Mouse (Mus musculus) thymus, postnatal 4 days (tissue): ENCODE results near the gene Gm44511.
A peak's percentile ranks its signal among the peaks of the same experiment; 100 is the strongest.
"Not testable (repeated sequence)": the region's sequence is repeated elsewhere in the genome, so short reads cannot be mapped to it uniquely, and the experiment has no call there.

ENCODE experiments used
- DNase-seq: peaks from one replicate; pipeline ENCODE4 v3.0.0; 2021

Gene Gm44511

GRCm38 (mm10) chr6:128760416-128761143 is 65.5 kb downstream of the Gm44511 start:
- peak; percentile 86 for DNase-seq

- peak; percentile 94 for DNase-seq
Observed at GRCm38 (mm10) chr6:128760016-128760415, 66.1 kb downstream of the Gm44511 start.

- no peak for DNase-seq
Observed at GRCm38 (mm10) chr6:128759221-128759950, 66.7 kb downstream of the Gm44511 start.

GRCm38 (mm10) chr6:128755402-128755763 is 70.7 kb downstream of the Gm44511 start:
- DNase-seq: not testable (repeated sequence)

- not testable (repeated sequence) for DNase-seq
Observed at GRCm38 (mm10) chr6:128754748-128755401, 71.2 kb downstream of the Gm44511 start.

GRCm38 (mm10) chr6:128754265-128754664 is 71.8 kb downstream of the Gm44511 start:
- not testable (repeated sequence) for DNase-seq

- DNase-seq: peak; percentile 75
Observed at GRCm38 (mm10) chr6:128753610-128754224, 72.4 kb downstream of the Gm44511 start.

GRCm38 (mm10) chr6:128747006-128747405 is 79.1 kb downstream of the Gm44511 start:
- not testable (repeated sequence) for DNase-seq

- no peak for DNase-seq
Observed at GRCm38 (mm10) chr6:128737445-128737844, 88.7 kb downstream of the Gm44511 start.

GRCm38 (mm10) chr6:128736100-128736499 is 90.0 kb downstream of the Gm44511 start:
- DNase-seq: peak; percentile 79

- DNase-seq: no peak
Observed at GRCm38 (mm10) chr6:128734896-128735295, 91.2 kb downstream of the Gm44511 start.

GRCm38 (mm10) chr6:128733908-128734679 is 92.0 kb downstream of the Gm44511 start:
- no peak for DNase-seq

GRCm38 (mm10) chr6:128732032-128732431 is 94.1 kb downstream of the Gm44511 start:
- no peak for DNase-seq
